Mouse (Mus musculus): ENCODE results near the gene Rnf31.

The Rnf31 gene

GRCm38 (mm10) chr14:55651528-55651927 is 60.0 kb downstream of the Rnf31 start:
- no peak for DNase-seq (ENCODE audit: low spot score)
